Mouse (Mus musculus): ENCODE data around the gene Eml2. TPM values are rescaled to one million over a fixed set of nuclear protein-coding genes. Genes with fewer than 3 reads are reported as not detected.

Eml2 gene
- polyA plus RNA-seq, 1 experiment from 2014 or later: 12.3 TPM

DNA sequence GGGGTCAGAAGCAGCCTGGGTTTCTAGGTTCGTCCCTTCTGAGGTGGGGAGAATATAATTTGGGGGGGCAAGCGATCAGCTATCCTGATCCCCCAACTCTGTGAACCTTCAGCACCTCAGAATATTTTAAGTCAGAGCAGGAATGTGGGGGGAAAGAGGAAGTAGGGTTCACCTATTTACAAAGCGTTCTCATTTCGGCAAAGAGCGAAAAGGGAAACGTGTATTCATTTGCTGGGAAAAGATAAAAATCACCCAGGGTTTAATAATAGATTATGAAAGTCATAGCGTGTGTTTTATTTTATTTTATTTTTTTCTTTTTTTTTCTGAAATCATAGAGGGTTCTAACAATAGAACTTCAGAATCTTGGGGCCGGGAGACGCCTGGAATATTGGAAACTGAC lies 38.7 kb downstream of the Eml2 start:
- H3K9ac ChIP-seq (ENCODE audit: low read depth, low read length): no peak overlapping the region
- H3K27ac ChIP-seq (ENCODE audit: low read depth, low read length): no peak overlapping the region

DNA sequence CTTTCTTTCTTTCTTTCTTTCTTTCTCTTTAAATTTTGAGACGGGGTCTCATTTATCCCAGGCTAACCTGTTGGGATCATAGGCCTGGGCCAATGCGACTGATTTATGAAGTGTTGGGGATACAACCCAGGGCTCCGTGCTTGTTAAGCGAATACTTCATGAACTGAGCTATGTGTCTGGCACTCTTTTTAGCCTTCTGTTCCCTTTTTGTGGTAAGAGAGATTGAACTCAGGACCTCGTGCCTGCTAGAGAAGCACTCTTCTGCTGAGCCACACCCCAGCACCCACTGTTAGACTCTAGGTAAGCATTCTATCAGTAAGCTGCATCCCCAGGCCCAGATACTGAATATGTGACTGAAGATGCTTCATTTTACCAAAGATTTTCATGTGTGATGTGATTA lies 41.3 kb downstream of the Eml2 start:
- no peak overlapping the region for H3K9ac ChIP-seq (ENCODE audit: low read depth, low read length)
- no peaks in the 10 kb centered on the region for H3K27me3 ChIP-seq (replicated peaks; ENCODE audit: control insufficient read depth, insufficient read depth, low read length)
- no peak overlapping the region for H3K27ac ChIP-seq (ENCODE audit: low read depth, low read length)
- H3K4me2 ChIP-seq (ENCODE audit: low read length): no peak overlapping the region
- WGBS: 70% methylated on average over 5 of the region's 5 CpGs
- peaks cover under 1% of the 10 kb centered on the region; the same call in 1 of the 2 replicates for H3K4me1 ChIP-seq (ENCODE audit: control insufficient read depth, insufficient read depth, low read depth, low read length)
- H3K4me3 ChIP-seq (ENCODE audit: low read length): no peak overlapping the region
- no peaks in the 10 kb centered on the region for H3K36me3 ChIP-seq (ENCODE audit: control insufficient read depth, insufficient read depth, low read length)
- no peak for ATAC-seq
- H3K9me3 ChIP-seq (ENCODE audit: control insufficient read depth, low read length): no peaks in the 10 kb centered on the region

More for the DNA sequence above, 38.7 kb downstream of the Eml2 start:
- Histone ChIP-seq H3K9me3 (ENCODE audit: control insufficient read depth, low read length) (no peaks in the 10 kb centered on the region), H3K27me3 (replicated peaks; ENCODE audit: control insufficient read depth, insufficient read depth, low read length) (no peaks in the 10 kb centered on the region; the same call in 1 of the 2 replicates), H3K36me3 (ENCODE audit: control insufficient read depth, insufficient read depth, low read length) (no peaks in the 10 kb centered on the region), H3K4me2 (ENCODE audit: low read length) (no peak overlapping the region), H3K4me3 (ENCODE audit: low read length) (no peak overlapping the region), H3K4me1 (ENCODE audit: control insufficient read depth, insufficient read depth, low read depth, low read length) (peaks cover 8% of the 10 kb centered on the region)
- WGBS: 68% methylated on average over 9 of the region's 9 CpGs
- no peak for ATAC-seq

DNA sequence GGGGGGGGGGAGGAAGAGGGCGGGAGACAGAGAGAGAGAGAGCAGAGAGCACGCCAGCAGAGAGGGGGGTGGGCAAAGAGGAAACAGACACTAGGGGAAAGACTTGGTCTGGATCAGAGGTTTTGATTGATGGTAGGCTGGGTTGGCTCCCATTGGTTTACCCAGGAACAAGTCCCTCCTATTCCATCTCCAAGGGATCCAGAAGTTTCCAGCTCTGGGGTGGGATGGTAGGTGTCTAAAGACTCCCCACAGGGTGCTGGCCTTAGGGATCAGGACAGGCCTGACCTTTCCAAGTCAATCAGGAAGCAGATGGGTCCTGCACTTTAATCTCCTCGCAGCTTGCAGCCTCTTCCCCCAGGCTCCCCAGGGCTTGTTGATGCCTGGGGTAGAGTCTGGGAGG lies 41.7 kb downstream of the Eml2 start:
- 15% methylated on average over 2 of the region's 3 CpGs for WGBS

DNA sequence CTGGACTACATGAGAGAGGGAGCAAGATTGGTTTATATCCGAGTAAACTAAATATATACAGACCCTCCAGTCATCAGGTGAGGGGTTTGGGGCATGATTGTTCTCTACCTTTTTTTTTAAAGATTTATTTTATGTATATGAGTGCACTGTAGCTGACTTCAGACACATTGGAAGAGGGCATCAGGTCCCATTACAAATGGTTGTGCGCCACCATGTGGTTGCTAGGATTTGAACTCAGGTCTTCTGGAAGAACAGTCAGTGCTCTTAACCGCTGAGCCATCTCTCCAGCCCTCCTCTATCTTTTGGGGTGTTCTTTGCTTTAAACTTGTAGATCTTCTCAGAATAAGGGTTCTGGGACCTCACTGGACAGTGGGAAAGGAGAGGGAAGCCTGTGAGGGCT lies 43.8 kb downstream of the Eml2 start:
- Histone ChIP-seq H3K36me3 (ENCODE audit: control insufficient read depth, insufficient read depth, low read length) (no peaks in the 10 kb centered on the region; the same call in 1 of the 2 replicates), H3K4me3 (ENCODE audit: low read length) (no peak overlapping the region), H3K9ac (ENCODE audit: low read depth, low read length) (no peak overlapping the region), H3K4me2 (ENCODE audit: low read length) (no peak overlapping the region), H3K27ac (ENCODE audit: low read depth, low read length) (no peak overlapping the region), H3K9me3 (ENCODE audit: control insufficient read depth, low read length) (no peaks in the 10 kb centered on the region), H3K27me3 (replicated peaks; ENCODE audit: control insufficient read depth, insufficient read depth, low read length) (no peaks in the 10 kb centered on the region), H3K4me1 (ENCODE audit: control insufficient read depth, insufficient read depth, low read depth, low read length) (no peaks in the 10 kb centered on the region)
- ATAC-seq: no peak
- WGBS: 71% methylated on average over 3 of the region's 3 CpGs

More for the DNA sequence above, 41.7 kb downstream of the Eml2 start:
- H3K27me3 ChIP-seq (replicated peaks; ENCODE audit: control insufficient read depth, insufficient read depth, low read length): no peaks in the 10 kb centered on the region
- 0 out of 2 replicates have a peak, but pooled peaks have one; percentile 13 for ATAC-seq
- no peaks in the 10 kb centered on the region for H3K9me3 ChIP-seq (ENCODE audit: control insufficient read depth, low read length)
- no peak overlapping the region for H3K4me2 ChIP-seq (ENCODE audit: low read length)
- H3K27ac ChIP-seq (ENCODE audit: low read depth, low read length): no peak overlapping the region
- no peaks in the 10 kb centered on the region for H3K36me3 ChIP-seq (ENCODE audit: control insufficient read depth, insufficient read depth, low read length)
- H3K4me3 ChIP-seq (ENCODE audit: low read length): no peak overlapping the region
- no peak overlapping the region for H3K9ac ChIP-seq (ENCODE audit: low read depth, low read length)
- H3K4me1 ChIP-seq (ENCODE audit: control insufficient read depth, insufficient read depth, low read depth, low read length): no peaks in the 10 kb centered on the region

DNA sequence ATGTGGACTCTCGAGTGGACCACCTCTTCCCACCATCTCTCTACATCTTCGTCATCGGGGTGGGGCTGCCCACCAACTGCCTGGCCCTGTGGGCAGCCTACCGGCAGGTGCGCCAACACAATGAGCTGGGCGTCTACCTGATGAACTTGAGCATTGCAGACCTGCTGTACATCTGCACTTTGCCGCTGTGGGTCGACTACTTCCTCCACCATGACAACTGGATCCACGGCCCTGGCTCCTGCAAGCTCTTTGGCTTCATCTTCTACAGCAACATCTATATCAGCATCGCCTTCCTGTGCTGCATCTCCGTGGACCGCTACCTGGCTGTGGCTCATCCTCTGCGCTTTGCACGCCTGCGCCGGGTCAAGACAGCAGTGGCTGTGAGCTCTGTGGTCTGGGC lies 46.0 kb downstream of the Eml2 start:
- H3K27me3 ChIP-seq (replicated peaks; ENCODE audit: control insufficient read depth, insufficient read depth, low read length): no peaks in the 10 kb centered on the region
- H3K9me3 ChIP-seq (ENCODE audit: control insufficient read depth, low read length): no peaks in the 10 kb centered on the region
- WGBS: 95% methylated on average over 16 of the region's 16 CpGs
- no peak overlapping the region for H3K4me2 ChIP-seq (ENCODE audit: low read length)
- H3K9ac ChIP-seq (ENCODE audit: low read depth, low read length): no peak overlapping the region
- no peak for ATAC-seq
- H3K4me1 ChIP-seq (ENCODE audit: control insufficient read depth, insufficient read depth, low read depth, low read length): peaks cover 7% of the 10 kb centered on the region
- no peak overlapping the region for H3K4me3 ChIP-seq (ENCODE audit: low read length)
- no peaks in the 10 kb centered on the region; the same call in 1 of the 2 replicates for H3K36me3 ChIP-seq (ENCODE audit: control insufficient read depth, insufficient read depth, low read length)
- H3K27ac ChIP-seq (ENCODE audit: low read depth, low read length): no peak overlapping the region

DNA sequence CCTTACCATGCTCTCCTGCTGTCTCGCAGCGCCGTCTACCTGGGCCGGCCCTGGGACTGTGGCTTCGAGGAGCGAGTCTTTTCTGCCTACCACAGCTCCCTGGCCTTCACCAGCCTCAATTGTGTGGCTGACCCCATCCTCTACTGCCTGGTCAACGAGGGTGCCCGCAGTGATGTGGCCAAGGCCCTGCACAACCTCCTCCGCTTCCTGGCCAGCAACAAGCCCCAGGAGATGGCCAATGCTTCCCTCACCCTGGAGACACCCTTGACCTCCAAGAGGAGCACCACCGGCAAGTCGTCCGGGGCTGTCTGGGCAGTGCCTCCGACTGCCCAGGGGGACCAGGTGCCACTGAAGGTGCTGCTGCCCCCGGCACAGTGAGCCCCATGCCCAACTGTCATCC lies 46.7 kb downstream of the Eml2 start:
- Histone ChIP-seq H3K4me3 (ENCODE audit: low read length) (no peak overlapping the region), H3K4me1 (ENCODE audit: control insufficient read depth, insufficient read depth, low read depth, low read length) (peaks cover 7% of the 10 kb centered on the region), H3K27ac (ENCODE audit: low read depth, low read length) (no peak overlapping the region), H3K9ac (ENCODE audit: low read depth, low read length) (no peak overlapping the region), H3K27me3 (replicated peaks; ENCODE audit: control insufficient read depth, insufficient read depth, low read length) (no peaks in the 10 kb centered on the region), H3K4me2 (ENCODE audit: low read length) (no peak overlapping the region), H3K9me3 (ENCODE audit: control insufficient read depth, low read length) (no peaks in the 10 kb centered on the region), H3K36me3 (ENCODE audit: control insufficient read depth, insufficient read depth, low read length) (no peaks in the 10 kb centered on the region; the same call in 1 of the 2 replicates)
- WGBS: 91% methylated on average over 14 of the region's 14 CpGs
- ATAC-seq: no peak

DNA sequence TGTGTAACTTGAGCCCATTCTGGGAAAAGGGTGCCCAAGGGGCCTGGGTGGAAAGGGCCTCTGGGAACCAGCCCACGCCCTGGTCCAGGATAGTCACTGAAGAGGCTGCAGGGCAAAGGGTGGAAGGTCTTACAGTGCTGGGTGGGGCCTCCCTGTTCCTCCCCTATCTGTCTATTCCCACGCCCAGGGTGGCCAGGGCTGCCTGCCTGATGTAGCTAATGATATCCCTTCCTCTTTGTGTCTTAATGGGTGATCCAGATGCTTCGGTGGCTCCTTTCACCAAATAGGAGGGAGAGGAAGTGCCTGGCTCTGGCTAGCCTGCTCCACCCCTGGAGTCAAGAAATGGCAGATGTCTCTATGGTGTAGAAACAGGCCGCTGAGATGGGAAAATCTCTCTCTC lies 48.7 kb downstream of the Eml2 start:
- H3K4me3 ChIP-seq (ENCODE audit: low read length): no peak overlapping the region
- no peaks in the 10 kb centered on the region; the same call in 1 of the 2 replicates for H3K36me3 ChIP-seq (ENCODE audit: control insufficient read depth, insufficient read depth, low read length)
- no peak overlapping the region for H3K27ac ChIP-seq (ENCODE audit: low read depth, low read length)
- WGBS: 81% methylated on average over 4 of the region's 4 CpGs
- no peak for ATAC-seq
- H3K4me2 ChIP-seq (ENCODE audit: low read length): no peak overlapping the region
- H3K9me3 ChIP-seq (ENCODE audit: control insufficient read depth, low read length): no peaks in the 10 kb centered on the region
- no peaks in the 10 kb centered on the region for H3K27me3 ChIP-seq (replicated peaks; ENCODE audit: control insufficient read depth, insufficient read depth, low read length)
- no peak overlapping the region for H3K9ac ChIP-seq (ENCODE audit: low read depth, low read length)
- H3K4me1 ChIP-seq (ENCODE audit: control insufficient read depth, insufficient read depth, low read depth, low read length): peaks cover 15% of the 10 kb centered on the region

DNA sequence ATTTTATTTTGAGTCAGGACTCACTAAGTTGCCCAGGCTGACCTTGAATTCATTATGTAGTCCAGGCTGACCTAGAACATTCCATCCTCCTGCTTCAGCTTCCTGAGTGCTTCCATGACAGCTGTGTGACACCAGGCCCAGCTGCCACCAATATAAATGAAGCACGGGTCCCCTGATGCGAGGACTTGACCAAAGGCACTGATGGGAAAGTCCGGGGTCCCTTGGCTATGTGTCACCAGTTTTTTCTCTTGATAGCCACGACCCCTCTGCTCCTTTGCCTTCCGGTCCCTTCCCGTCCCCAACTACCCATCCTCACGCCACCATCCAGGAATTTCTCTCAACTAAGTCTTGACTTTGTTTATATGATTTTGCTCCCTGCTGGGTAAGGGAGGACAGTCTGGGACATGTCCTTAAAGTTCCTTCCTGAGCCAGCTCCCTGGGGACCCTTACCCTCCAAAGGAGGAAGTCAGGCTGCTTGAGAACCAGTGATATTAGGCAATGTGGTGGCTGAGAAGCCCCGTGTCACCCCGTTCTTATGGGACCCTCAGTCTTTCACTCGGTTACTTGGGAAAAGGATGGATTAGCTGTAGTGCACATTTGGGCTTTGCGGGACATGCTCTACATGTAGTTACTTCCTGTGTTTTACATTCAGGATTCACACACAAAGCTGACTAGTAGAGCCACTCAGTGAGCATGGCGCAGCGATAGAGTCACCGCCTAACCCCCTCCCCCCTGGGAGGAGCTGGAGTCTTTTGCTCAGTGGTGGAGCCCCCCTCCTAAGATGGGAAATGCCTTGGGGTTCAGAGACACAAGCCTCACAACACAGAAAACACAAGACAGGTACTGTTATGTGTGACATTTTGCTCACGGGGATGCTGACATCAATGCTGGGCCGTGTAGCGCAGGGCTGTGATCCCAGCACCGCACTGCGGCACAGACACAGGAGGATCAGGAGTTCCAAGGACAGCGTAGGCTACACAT lies 50.9 kb downstream of the Eml2 start:
- H3K4me1 ChIP-seq (ENCODE audit: control insufficient read depth, insufficient read depth, low read depth, low read length): peaks cover 15% of the 10 kb centered on the region
- H3K36me3 ChIP-seq (ENCODE audit: control insufficient read depth, insufficient read depth, low read length): no peaks in the 10 kb centered on the region; the same call in 1 of the 2 replicates
- ATAC-seq: peak; percentile 24
- peak overlapping the region; percentile 64 for H3K9ac ChIP-seq (ENCODE audit: low read depth, low read length)
- peak overlapping the region; percentile 56 for H3K4me3 ChIP-seq (ENCODE audit: low read length)
- 19% methylated on average over 20 of the region's 20 CpGs for WGBS
- H3K9me3 ChIP-seq (ENCODE audit: control insufficient read depth, low read length): no peaks in the 10 kb centered on the region
- peak overlapping the region; percentile 75 for H3K27ac ChIP-seq (ENCODE audit: low read depth, low read length)
- H3K4me2 ChIP-seq (ENCODE audit: low read length): peak overlapping the region; percentile 64
- H3K27me3 ChIP-seq (replicated peaks; ENCODE audit: control insufficient read depth, insufficient read depth, low read length): no peaks in the 10 kb centered on the region

Data from hindbrain, embryonic 16.5 days (tissue).